Mouse (Mus musculus) frontal cortex, postnatal 14 days (tissue): ENCODE measurements at regions not wholly inside any gene's neighbourhood (a gene's known extent, or its start where the extent isn't known, plus 50 kb on each side); places are given as distances from the start of the nearest gene placed in this dataset.

Experiments
- DNase-seq, 2 experiments: peaks; one replicate each; pipeline ENCODE4 v3.0.0; 2022; ENCODE audit warnings: low spot score in 2 of 2

- peak; percentile 52 to 80 for DNase-seq
These were observed 159.4 kb downstream of the Zfp36l2 start for GRCm38 (mm10) chr17:84028157-84028970.

GRCm38 (mm10) chr17:84027275-84027674 lies 160.5 kb downstream of the Zfp36l2 start:
- no peak for DNase-seq

GRCm38 (mm10) chr17:84026110-84026509 lies 161.6 kb downstream of the Zfp36l2 start:
- DNase-seq = no peak

- DNase-seq = no peak
These were observed 165.4 kb downstream of the Zfp36l2 start for GRCm38 (mm10) chr17:84022358-84022757.

- DNase-seq = no peak
These were observed 168.9 kb downstream of the Zfp36l2 start for GRCm38 (mm10) chr17:84018817-84019216.

GRCm38 (mm10) chr17:84017891-84018290 lies 169.9 kb downstream of the Zfp36l2 start:
- no peak for DNase-seq

GRCm38 (mm10) chr17:84014287-84015039 lies 166.7 kb upstream of the Haao start:
- no peak for DNase-seq

GRCm38 (mm10) chr17:84010492-84011060 lies 162.8 kb upstream of the Haao start:
- DNase-seq = no peak

- no peak for DNase-seq
These were observed 162.2 kb upstream of the Haao start for GRCm38 (mm10) chr17:84009966-84010365.

- DNase-seq = peak; percentile 31 to 56
These were observed 161.4 kb upstream of the Haao start for GRCm38 (mm10) chr17:84009194-84009593.

- DNase-seq = no peak
These were observed 160.9 kb upstream of the Haao start for GRCm38 (mm10) chr17:84008682-84009052.

- DNase-seq = no peak
These were observed 160.4 kb upstream of the Haao start for GRCm38 (mm10) chr17:84008035-84008681.

- DNase-seq = no peak
These were observed 159.0 kb upstream of the Haao start for GRCm38 (mm10) chr17:84006748-84007147.

- no peak for DNase-seq
These were observed 156.5 kb upstream of the Haao start for GRCm38 (mm10) chr17:84004237-84004636.

GRCm38 (mm10) chr17:84003489-84004234 lies 155.9 kb upstream of the Haao start:
- DNase-seq = no peak

- no peak for DNase-seq
These were observed 155.2 kb upstream of the Haao start for GRCm38 (mm10) chr17:84002939-84003338.

GRCm38 (mm10) chr17:84002327-84002726 lies 154.6 kb upstream of the Haao start:
- no peak for DNase-seq

GRCm38 (mm10) chr17:84000115-84000514 lies 152.4 kb upstream of the Haao start:
- no peak for DNase-seq

- DNase-seq = no peak
These were observed 151.3 kb upstream of the Haao start for GRCm38 (mm10) chr17:83998972-83999545.

- DNase-seq = no peak
These were observed 150.6 kb upstream of the Haao start for GRCm38 (mm10) chr17:83998341-83998740.

GRCm38 (mm10) chr17:83997778-83998177 lies 150.0 kb upstream of the Haao start:
- DNase-seq = peak in 1 of 2 experiments; percentile 49
